Mouse (Mus musculus): Measurements from ENCODE around the gene Gm11627.
A peak's percentile ranks its signal among the peaks of the same experiment; 100 is the strongest.
"Not testable (repeated sequence)": the region's sequence is repeated elsewhere in the genome, so short reads cannot be mapped to it uniquely, and the experiment has no call there.

Gene Gm11627

GRCm38 (mm10) chr11:102579165-102580033, at the start of gene Gm11627:
Gene Gm11627 (minus strand): TSS chr11:102579461.
- DNase-seq, result no peak

DNA sequence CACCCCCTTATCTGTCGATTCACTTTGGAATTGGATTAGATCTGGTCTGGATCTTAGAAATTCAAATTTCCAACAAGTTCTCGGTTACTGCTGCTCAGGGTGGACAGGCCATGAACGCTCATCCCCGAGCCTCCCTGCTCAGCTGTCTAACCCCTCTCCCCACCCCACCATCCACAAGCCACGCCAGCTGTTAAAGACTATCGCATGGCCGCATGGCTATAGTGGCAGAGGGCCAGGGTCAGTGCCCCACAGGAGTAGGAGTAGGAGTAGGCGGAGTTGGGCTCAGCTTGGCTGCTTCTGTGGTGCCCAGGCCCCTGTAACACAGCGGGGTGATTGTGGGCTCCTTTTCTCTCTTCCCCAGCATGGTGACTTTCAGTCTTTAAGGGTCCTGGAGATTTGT, 49.3 kb upstream of the Gm11627 start:
- no peak for DNase-seq

- no peak for DNase-seq
These were observed 48.1 kb upstream of the Gm11627 start for GRCm38 (mm10) chr11:102627171-102627931.

DNA sequence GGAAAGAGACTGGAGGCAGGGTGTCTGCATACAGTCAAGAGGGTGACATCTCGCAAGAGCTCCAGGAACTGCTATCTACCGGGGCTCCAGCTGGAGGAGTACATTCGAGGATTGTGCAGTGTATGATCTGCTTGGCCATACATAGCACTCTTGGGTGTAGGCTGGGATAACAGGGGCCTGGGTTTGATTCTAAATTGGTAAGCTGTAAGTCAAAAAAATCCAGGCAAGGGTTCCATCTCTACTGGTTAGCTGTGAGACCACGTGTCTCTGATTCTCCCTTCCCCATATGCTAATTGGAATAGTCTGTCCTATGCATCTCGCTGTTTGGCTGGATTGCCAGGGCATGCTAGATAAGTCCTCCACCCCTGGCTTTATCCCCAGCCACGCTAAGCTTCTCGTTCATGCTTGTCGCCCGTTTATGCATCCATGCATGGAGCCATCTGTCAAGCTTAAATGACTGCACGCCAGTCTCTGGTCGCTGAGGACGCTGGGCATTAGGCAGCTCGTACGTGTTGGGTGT, 45.7 kb upstream of the Gm11627 start:
- no peak for DNase-seq

DNA sequence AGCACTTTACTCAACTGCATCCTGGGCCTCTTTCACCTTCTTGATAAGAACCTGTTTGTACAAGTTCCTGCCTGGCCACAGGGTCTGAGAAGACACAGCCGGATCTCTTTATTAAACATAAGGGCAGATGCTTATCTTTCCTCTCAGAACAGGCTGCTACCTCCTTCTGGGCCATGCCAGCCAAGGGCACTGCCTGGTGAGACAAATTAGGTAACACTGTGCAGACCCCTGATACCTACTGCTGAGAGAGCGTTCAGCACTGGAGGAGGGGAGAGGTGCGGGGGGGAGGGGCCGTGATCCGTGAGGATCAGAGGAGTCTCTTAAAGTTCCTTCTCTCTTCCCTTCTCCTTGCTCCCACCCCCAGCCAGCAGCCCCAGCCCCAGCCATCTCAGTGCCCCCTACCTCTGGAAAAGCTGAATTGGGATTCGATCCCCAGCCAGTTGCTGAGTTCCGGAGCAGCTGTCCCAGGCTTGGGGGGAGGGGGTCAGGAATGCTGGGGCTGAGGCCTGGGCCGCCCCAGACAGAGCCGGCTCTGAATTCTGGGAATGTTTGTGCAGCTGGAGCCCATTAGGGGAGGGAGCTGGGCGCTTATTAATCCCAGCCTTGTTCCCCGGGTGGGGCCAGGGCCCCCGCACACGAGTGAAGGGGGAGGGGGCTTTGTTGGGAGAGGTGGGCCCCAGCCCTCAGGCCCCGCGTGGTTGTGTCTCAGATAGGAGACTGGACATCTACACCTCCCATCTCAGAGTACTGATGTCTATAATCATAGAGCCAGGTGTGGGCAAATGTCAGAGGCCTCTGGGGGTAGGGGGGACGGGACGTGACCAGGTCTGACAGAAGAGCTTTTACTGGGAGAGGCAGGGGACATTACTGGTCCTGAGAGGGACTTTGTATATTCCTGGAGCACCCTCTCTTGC, 44.9 kb upstream of the Gm11627 start:
- DNase-seq, result no peak

DNA sequence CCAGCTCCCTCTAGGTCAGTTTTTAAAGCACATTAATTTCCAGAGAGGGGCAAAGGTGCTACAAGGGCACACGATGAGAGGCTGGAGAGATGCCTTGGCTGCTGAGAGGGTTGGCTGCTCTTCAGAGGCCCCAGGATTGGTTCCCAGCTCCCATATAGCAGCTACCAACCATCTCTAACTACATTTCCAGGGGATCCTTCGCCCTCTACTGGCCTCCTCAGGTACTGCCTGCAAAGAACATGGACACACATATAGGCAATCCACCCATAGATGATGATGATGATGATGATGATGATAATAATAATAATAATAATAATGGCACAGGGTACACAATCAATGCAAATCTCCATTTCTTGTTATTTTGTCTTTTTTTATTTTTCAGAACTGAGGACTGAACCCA, 40.2 kb upstream of the Gm11627 start:
- DNase-seq, result no peak

DNA sequence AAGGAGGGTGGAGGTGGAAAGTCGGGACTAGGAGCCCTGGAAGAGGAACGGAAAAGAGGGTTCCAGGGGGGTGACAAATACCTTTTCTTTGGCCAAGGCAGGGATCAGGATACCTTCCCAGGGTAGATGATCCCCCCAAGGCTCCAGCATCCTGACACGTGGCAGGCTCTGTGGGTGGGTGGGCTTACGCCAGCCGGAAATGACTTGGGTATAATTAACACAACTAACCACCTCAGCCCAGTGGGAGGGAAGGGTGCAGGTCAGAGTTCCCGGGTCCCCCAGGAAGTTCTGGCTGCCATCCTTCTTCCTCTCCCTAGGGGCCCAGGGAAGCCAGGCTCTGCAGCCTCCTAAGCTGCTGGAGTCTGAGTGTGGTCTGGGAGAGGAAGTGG, 32.0 kb upstream of the Gm11627 start:
- DNase-seq, result no peak

DNA sequence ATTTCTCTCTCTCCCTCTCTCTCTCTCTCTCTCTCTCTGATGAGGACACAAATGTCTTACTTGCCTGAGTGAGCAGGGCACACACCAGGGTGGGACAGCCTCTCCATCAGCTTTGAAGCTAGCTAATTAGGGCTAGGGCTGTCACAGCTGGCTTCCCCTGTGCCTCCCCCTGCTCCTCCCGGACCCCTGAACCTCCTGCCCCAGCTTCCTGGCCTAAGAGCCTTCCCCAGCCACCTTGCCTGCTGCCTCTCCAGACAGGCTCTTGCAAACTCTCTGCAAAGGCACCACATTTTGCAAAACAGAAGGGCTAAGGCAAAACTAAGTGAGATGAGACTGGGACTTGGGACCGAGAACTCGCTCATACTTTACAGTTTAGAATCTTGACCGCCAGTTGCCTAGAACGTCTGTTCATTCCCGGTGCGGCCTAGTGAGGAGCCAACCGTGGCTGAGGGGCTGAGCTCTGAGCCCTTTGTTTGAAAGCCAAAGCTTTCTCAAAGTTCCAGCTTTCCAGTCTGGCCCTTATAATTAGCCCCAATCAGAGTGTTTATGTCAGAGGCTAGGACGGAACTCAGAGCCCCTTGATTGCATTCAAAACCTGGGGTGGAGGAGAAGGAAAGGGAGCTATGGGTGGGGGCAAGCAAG, 31.5 kb upstream of the Gm11627 start:
- DNase-seq, result no peak

- no peak for DNase-seq
These were observed 31.0 kb upstream of the Gm11627 start for GRCm38 (mm10) chr11:102610260-102610659.

DNA sequence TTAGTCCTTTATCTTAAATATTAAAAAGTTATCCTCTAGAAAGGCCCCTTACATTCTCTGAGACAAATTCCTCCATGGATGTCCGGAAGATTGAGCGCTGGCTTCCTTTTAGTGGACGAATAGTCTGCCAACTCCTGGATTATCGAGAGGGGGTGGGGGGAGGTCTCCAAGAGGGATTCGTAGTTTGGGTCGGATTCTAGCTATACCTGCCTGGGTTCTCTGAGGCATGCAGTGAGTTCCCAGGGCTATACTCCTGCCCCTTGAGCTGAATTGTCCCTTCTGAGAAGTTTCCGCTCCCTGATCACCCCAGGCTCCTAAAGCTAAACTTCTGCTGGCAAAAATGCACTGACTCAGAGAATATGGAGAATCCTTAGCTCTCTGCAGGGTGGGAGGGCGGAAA, 30.2 kb upstream of the Gm11627 start:
- DNase-seq, result no peak

DNA sequence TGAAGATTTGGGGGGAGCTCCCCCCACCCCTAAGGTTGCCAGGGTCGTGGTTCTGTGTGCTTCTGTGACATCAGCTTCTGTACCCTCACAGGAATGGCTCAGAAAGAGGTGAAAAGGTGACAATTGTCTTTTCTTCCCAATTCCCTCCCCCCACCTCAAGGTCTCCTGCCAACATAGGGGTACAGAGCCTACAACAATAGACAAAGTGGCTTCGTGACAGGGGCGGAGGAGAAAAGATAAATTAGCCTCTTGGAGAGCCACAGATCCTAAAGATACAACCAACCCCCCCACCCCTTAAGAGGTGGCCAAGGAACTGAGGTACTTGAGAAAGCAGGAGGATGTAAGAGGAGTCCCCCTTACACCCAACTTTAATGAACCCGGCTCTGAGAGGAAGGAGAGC, 29.4 kb upstream of the Gm11627 start:
- no peak for DNase-seq

GRCm38 (mm10) chr11:102607686-102608548, 28.7 kb upstream of the Gm11627 start:
- no peak for DNase-seq

GRCm38 (mm10) chr11:102607201-102607600, 27.9 kb upstream of the Gm11627 start:
- not testable (repeated sequence) for DNase-seq

GRCm38 (mm10) chr11:102606751-102607171, 27.5 kb upstream of the Gm11627 start:
- no peak for DNase-seq

- DNase-seq, result no peak
These were observed 26.5 kb upstream of the Gm11627 start for GRCm38 (mm10) chr11:102605553-102606416.

GRCm38 (mm10) chr11:102604777-102605552, 25.7 kb upstream of the Gm11627 start:
- no peak for DNase-seq

- DNase-seq, result peak; percentile 20
These were observed 24.8 kb upstream of the Gm11627 start, which contains the start of gene Fzd2 for GRCm38 (mm10) chr11:102604010-102604584. Gene Fzd2 (plus strand): TSS chr11:102604396.

DNA sequence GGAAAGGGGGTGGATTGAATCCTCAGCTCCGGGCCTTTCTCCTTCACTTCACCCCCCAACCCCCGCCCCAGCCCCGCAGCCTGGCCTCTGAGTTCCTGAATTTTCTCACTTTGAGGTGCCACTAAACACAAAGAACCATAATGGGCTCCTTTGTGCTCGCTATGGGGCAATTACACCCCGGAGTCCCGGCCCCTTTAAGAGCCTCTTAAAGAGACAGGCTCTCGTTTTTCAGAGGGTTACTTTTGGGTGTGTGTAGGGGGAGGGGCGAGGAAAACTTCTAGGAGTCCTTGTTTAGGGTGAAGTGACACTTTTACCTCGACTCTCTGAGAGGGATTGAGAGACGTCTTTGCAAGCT, 24.2 kb upstream of the Gm11627 start:
- DNase-seq, result no peak

Data from cerebellum, adult 8-10 months (tissue).